Mouse (Mus musculus) naive thymus-derived CD4-positive, alpha-beta T cell, adult 5 months (primary cell): ENCODE results near the gene Rep15. TPM values are rescaled to one million over a fixed set of nuclear protein-coding genes. Genes with fewer than 3 reads are reported as not detected.

Source experiments
- polyA plus RNA-seq: library from polyadenylated mRNA; unstranded; fragments of 100-300 nt; shearing (Covaris generic); gene quantifications from one replicate; pipeline ENCODE4 v1.2.1, GENCODE M21; 2017

Gene Rep15
- polyA plus RNA-seq, result 0.27 TPM

DNA sequence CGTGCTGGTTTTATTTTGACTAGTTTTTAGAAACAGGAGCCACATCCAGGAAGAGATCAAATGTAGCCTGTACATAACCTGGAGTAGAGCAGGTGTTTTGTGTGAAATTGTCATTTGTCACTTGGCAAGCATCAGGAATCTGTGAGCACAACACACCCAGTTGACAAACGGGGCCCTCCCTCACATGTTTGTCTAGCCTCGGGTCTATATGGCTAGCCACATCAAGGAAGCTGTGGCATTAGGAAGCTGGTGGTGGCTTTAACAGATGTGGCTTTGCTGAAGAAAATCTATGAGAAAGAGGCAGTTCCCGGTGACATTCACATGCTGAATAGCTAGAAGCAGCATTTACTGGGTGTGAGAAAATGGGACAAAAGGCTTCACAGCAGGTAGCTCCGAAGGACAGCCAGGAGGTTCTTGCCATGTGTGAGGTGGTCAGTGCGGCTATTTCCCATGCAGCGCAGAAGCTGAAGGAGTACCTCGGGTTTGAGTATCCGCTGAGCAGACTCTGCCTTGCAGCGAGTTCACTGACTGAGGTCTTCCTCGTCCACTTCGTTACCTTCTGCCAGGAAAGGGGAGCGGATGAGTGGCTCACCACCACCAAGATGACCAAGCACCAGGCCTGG, at the start of gene Rep15:
Gene Rep15, plus strand, starts transcription at position 282 of the 623 bp plus-strand sequence.

DNA sequence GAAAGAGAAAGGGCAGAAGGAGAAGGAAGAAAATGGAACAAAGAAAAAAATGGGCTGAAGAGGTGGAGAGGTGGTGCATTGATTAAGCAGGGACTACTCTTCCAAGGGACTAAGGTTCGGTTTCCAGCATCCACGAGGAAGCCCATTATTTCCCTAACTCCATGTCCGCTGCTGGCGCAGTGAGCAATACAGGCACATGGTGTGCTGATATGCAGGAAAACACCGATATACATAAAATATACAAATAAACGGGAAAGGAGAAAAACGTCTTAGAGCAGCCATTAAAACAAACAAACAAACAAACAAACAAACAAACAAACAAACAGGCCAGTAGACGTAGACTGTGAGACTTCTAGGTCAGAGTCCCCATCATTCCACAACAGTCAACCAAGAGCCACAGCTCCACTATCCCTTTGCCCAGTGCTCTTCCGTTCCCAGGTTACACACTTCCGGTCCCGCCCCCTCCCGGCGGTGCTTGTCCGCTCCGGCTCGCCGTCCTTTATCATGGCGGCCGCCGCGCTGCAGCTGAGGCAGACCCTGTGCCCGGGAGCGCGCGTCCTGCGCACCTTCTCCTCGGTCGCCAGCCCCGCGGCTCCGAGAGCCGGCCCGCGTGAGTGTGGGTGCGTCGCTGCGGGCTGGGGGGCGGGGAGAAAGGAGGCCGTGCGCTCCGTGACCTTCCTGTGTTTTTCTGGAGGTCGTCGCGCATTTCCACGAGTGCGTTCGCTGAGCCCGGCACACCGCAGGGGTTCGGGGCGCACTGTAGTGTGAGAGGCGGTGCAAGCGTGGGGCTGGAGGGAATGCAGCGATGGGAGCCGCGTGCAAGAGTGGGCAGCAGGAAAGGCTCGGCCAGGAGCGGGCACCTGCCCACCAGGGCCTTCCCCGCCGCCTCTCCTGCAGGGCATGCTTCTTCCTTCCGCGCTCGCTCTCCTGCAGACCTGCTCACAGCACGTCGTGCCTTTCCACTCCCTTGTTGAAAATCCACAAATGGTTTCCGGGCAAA, 10.2 kb downstream of the Rep15 start, which contains the start of gene Mrps35:
Gene Mrps35, plus strand, starts transcription at position 474 of the 1,000 bp plus-strand sequence.

Other genes with a start within 250 kb of the Rep15 start
- 0.41 TPM for gene Arntl2, start 236.5 kb upstream of the Rep15 start, polyA plus RNA-seq
- gene Smco2, start 182.5 kb upstream of the Rep15 start, polyA plus RNA-seq, result not detected
- 3.9 TPM for gene Ppfibp1, start 144.1 kb upstream of the Rep15 start, polyA plus RNA-seq
- not detected for gene 1700034J05Rik, start 78.2 kb upstream of the Rep15 start, polyA plus RNA-seq
- 54.7 TPM for gene Mrps35, start 10.2 kb downstream of the Rep15 start, polyA plus RNA-seq
- gene Mansc4, start 54.4 kb downstream of the Rep15 start, polyA plus RNA-seq, result not detected
- 12.8 TPM for gene Klhl42, start 58.8 kb downstream of the Rep15 start, polyA plus RNA-seq
- not detected for gene Pthlh, start 231.6 kb downstream of the Rep15 start, polyA plus RNA-seq